Mouse (Mus musculus) heart, embryonic 10.5 days (tissue): ENCODE data around the gene Ric8b. TPM values are rescaled to one million over a fixed set of nuclear protein-coding genes. Genes with fewer than 3 reads are reported as not detected.

Experiments
- DNase-seq: peaks from one replicate; pipeline ENCODE4 v3.0.0-alpha.2; 2017; ENCODE audit warnings: low spot score
- H3K27ac ChIP-seq: fragments of 300-500 bp; sonication (generic); 2 replicates; pipeline ENCODE4 v1.5.1; 2016; ENCODE audit warnings: mild to moderate bottlenecking
- H3K27me3 ChIP-seq: fragments of 300-500 bp; sonication (generic); 2 replicates; pipeline ENCODE4 v1.6.1; 2016; ENCODE audit warnings: mild to moderate bottlenecking; ENCODE audit not compliant: poor library complexity, insufficient read depth, severe bottlenecking
- H3K36me3 ChIP-seq: fragments of 300-500 bp; sonication (generic); 2 replicates; pipeline ENCODE4 v1.6.1; 2016; ENCODE audit warnings: mild to moderate bottlenecking, moderate library complexity
- H3K4me1 ChIP-seq: fragments of 300-500 bp; sonication (generic); 2 replicates; pipeline ENCODE4 v1.6.1; 2016; ENCODE audit warnings: mild to moderate bottlenecking
- H3K4me3 ChIP-seq: fragments of 300-500 bp; sonication (generic); 2 replicates; pipeline ENCODE4 v1.5.1; 2016; ENCODE audit warnings: mild to moderate bottlenecking, moderate library complexity
- H3K9me3 ChIP-seq: fragments of 300-500 bp; sonication (generic); 2 replicates; pipeline ENCODE4 v1.6.1; 2016; ENCODE audit warnings: mild to moderate bottlenecking, moderate library complexity
- WGBS: fragments of 180-500 bp; shearing (Covaris S2); methylation state at CpG from one replicate; pipeline ENCODE4 v1.1.7; 2016; 5-methylcytosine and 5-hydroxymethylcytosine counted together
- polyA plus RNA-seq: library from polyadenylated mRNA; unstranded; fragments of >200 nt; fragmentation: Nextera tagmentation; extraction: Ambion mirVana; gene quantifications from 2 replicates; pipeline ENCODE4 v1.2.1, GENCODE M21; 2016

Gene Ric8b
- polyA plus RNA-seq, 1 experiment from 2014 or later, result 23.5 TPM

GRCm38 (mm10) chr10:84898144-84898979 is 19.1 kb upstream of the Ric8b start:
- Histone ChIP-seq H3K9me3 (no peaks in the 10 kb centered on the region), H3K4me1 (peaks cover 49% of the 10 kb centered on the region), H3K36me3 (no peaks in the 10 kb centered on the region), H3K4me3 (no peak overlapping the region), H3K27ac (no peak overlapping the region), H3K27me3 (0 out of 2 replicates have a peak, but pooled peaks cover 3% of the 10 kb centered on the region)
- 58% methylated on average over 3 of the region's 3 CpGs for WGBS
- peak; percentile 70 for DNase-seq

GRCm38 (mm10) chr10:84901676-84902075 is 15.7 kb upstream of the Ric8b start:
- no peak overlapping the region for H3K4me3 ChIP-seq
- peaks cover 57% of the 10 kb centered on the region for H3K4me1 ChIP-seq
- no peaks in the 10 kb centered on the region for H3K36me3 ChIP-seq
- 73% methylated on average over 5 of the region's 5 CpGs for WGBS
- no peaks in the 10 kb centered on the region for H3K9me3 ChIP-seq
- no peaks in the 10 kb centered on the region for H3K27me3 ChIP-seq
- DNase-seq, result peak; percentile 70
- 0 out of 2 replicates have a peak overlapping the region, but pooled peaks have one; percentile 23 for H3K27ac ChIP-seq

- Histone ChIP-seq H3K4me1 (peaks cover 53% of the 10 kb centered on the region), H3K27ac (no peak overlapping the region), H3K9me3 (no peaks in the 10 kb centered on the region), H3K4me3 (no peak overlapping the region), H3K36me3 (no peaks in the 10 kb centered on the region), H3K27me3 (no peaks in the 10 kb centered on the region)
- 56% methylated on average over 2 of the region's 2 CpGs for WGBS
- DNase-seq, result peak; percentile 72
These were observed 15.2 kb upstream of the Ric8b start for GRCm38 (mm10) chr10:84902213-84902612.

GRCm38 (mm10) chr10:84903307-84903706 is 14.1 kb upstream of the Ric8b start:
- H3K27me3 ChIP-seq, result no peaks in the 10 kb centered on the region
- H3K27ac ChIP-seq, result peak overlapping the region; percentile 78
- no peaks in the 10 kb centered on the region for H3K9me3 ChIP-seq
- H3K4me3 ChIP-seq, result peak overlapping the region; percentile 23
- H3K36me3 ChIP-seq, result no peaks in the 10 kb centered on the region
- H3K4me1 ChIP-seq, result peaks cover 42% of the 10 kb centered on the region
- no peak for DNase-seq
- WGBS, result 54% methylated on average over 7 of the region's 7 CpGs

GRCm38 (mm10) chr10:84903742-84904141 is 13.7 kb upstream of the Ric8b start:
- H3K27me3 ChIP-seq, result no peaks in the 10 kb centered on the region
- no peaks in the 10 kb centered on the region for H3K9me3 ChIP-seq
- WGBS, result 8% methylated on average over 5 of the region's 5 CpGs
- H3K36me3 ChIP-seq, result no peaks in the 10 kb centered on the region
- peaks cover 38% of the 10 kb centered on the region for H3K4me1 ChIP-seq
- peak overlapping the region; percentile 23 for H3K4me3 ChIP-seq
- DNase-seq, result peak; percentile 74
- peak overlapping the region; percentile 78 for H3K27ac ChIP-seq

- H3K36me3 ChIP-seq, result no peaks in the 10 kb centered on the region
- H3K9me3 ChIP-seq, result no peaks in the 10 kb centered on the region
- peaks cover 8% of the 10 kb centered on the region; the same call in 1 of the 2 replicates for H3K27me3 ChIP-seq
- no peak overlapping the region for H3K4me3 ChIP-seq
- no peak for DNase-seq
- WGBS, result 85% methylated on average over 9 of the region's 9 CpGs
- H3K27ac ChIP-seq, result no peak overlapping the region
- H3K4me1 ChIP-seq, result peaks cover 26% of the 10 kb centered on the region
These were observed 10.5 kb upstream of the Ric8b start for GRCm38 (mm10) chr10:84906895-84907294.

- 86% methylated on average over 3 of the region's 3 CpGs for WGBS
- H3K4me1 ChIP-seq, result peaks cover 17% of the 10 kb centered on the region
These were observed 9.4 kb upstream of the Ric8b start for GRCm38 (mm10) chr10:84908006-84908405.

GRCm38 (mm10) chr10:84908471-84908870 is 8.9 kb upstream of the Ric8b start:
- Histone ChIP-seq H3K27ac (no peak overlapping the region), H3K27me3 (peaks cover 8% of the 10 kb centered on the region; the same call in 1 of the 2 replicates), H3K36me3 (no peaks in the 10 kb centered on the region), H3K9me3 (no peaks in the 10 kb centered on the region), H3K4me3 (no peak overlapping the region), H3K4me1 (peaks cover 14% of the 10 kb centered on the region)
- 85% methylated on average over 3 of the region's 3 CpGs for WGBS
- peak; percentile 52 for DNase-seq

More at GRCm38 (mm10) chr10:84908006-84908405, 9.4 kb upstream of the Ric8b start:
- H3K36me3 ChIP-seq, result no peaks in the 10 kb centered on the region
- H3K27ac ChIP-seq, result no peak overlapping the region
- H3K9me3 ChIP-seq, result no peaks in the 10 kb centered on the region
- DNase-seq, result peak; percentile 58
- peaks cover 8% of the 10 kb centered on the region; the same call in 1 of the 2 replicates for H3K27me3 ChIP-seq
- no peak overlapping the region for H3K4me3 ChIP-seq

GRCm38 (mm10) chr10:84909021-84909801 is 8.2 kb upstream of the Ric8b start:
- peak; percentile 57 for DNase-seq
- no peak overlapping the region for H3K27ac ChIP-seq
- 74% methylated on average over 17 of the region's 17 CpGs for WGBS
- no peaks in the 10 kb centered on the region for H3K9me3 ChIP-seq
- no peaks in the 10 kb centered on the region for H3K36me3 ChIP-seq
- peaks cover 8% of the 10 kb centered on the region; the same call in 1 of the 2 replicates for H3K27me3 ChIP-seq
- H3K4me1 ChIP-seq, result peaks cover 7% of the 10 kb centered on the region; the same call in 1 of the 2 replicates
- no peak overlapping the region for H3K4me3 ChIP-seq

- Histone ChIP-seq H3K4me3 (no peak overlapping the region), H3K4me1 (peaks cover 7% of the 10 kb centered on the region; the same call in 1 of the 2 replicates), H3K27me3 (peaks cover 8% of the 10 kb centered on the region; the same call in 1 of the 2 replicates), H3K36me3 (no peaks in the 10 kb centered on the region), H3K9me3 (no peaks in the 10 kb centered on the region), H3K27ac (no peak overlapping the region)
- 50% methylated on average over 7 of the region's 7 CpGs for WGBS
- DNase-seq, result peak; percentile 54
These were observed 7.2 kb upstream of the Ric8b start for GRCm38 (mm10) chr10:84910194-84910593.

GRCm38 (mm10) chr10:84910758-84911384 is 6.5 kb upstream of the Ric8b start:
- Histone ChIP-seq H3K9me3 (no peaks in the 10 kb centered on the region), H3K36me3 (no peaks in the 10 kb centered on the region), H3K4me3 (no peak overlapping the region), H3K27me3 (peaks cover 8% of the 10 kb centered on the region; the same call in 1 of the 2 replicates), H3K27ac (no peak overlapping the region), H3K4me1 (peaks cover 7% of the 10 kb centered on the region; the same call in 1 of the 2 replicates)
- peak; percentile 38 for DNase-seq
- WGBS, result 100% methylated on average over 1 of the region's 1 CpGs

GRCm38 (mm10) chr10:84913148-84913547 is 4.3 kb upstream of the Ric8b start:
- H3K4me1 ChIP-seq, result peaks cover 10% of the 10 kb centered on the region
- H3K36me3 ChIP-seq, result no peaks in the 10 kb centered on the region
- H3K4me3 ChIP-seq, result no peak overlapping the region
- H3K9me3 ChIP-seq, result no peaks in the 10 kb centered on the region
- 52% methylated on average over 1 of the region's 1 CpGs for WGBS
- DNase-seq, result no peak
- H3K27ac ChIP-seq, result no peak overlapping the region
- peaks cover 8% of the 10 kb centered on the region; the same call in 1 of the 2 replicates for H3K27me3 ChIP-seq
